Mouse (Mus musculus) liver, postnatal 0 days (tissue): ENCODE measurements around the gene Itgae.

Experiments used
- CTCF ChIP-seq: sonication (generic); IDR thresholded peaks from 2 replicates; pipeline ENCODE4 v1.5.1; 2016; ENCODE audit warnings: antibody characterized with exemption, low read depth
- EP300 ChIP-seq: IDR thresholded peaks from 2 replicates; pipeline ENCODE4 v1.6.1; 2016; ENCODE audit warnings: antibody characterized with exemption, low read depth, mild to moderate bottlenecking

- no peak for TF ChIP-seq CTCF
- no peak for TF ChIP-seq EP300
These were observed 13.7 kb upstream of the Itgae start for GRCm38 (mm10) chr11:73076733-73077132.
